Mouse (Mus musculus): ENCODE measurements at regions not wholly inside any gene's neighbourhood (a gene's known extent, or its start where the extent isn't known, plus 50 kb on each side); places are given as distances from the start of the nearest gene placed in this dataset.
A peak's percentile ranks its signal among the peaks of the same experiment; 100 is the strongest.
"Not testable (repeated sequence)": the region's sequence is repeated elsewhere in the genome, so short reads cannot be mapped to it uniquely, and the experiment has no call there.

- H3K9ac ChIP-seq: no peak overlapping the region
- H3K4me2 ChIP-seq: no peak overlapping the region
- no peaks in the 10 kb centered on the region for H3K4me1 ChIP-seq
- no peak overlapping the region for H3K27ac ChIP-seq
- no peaks in the 10 kb centered on the region for H3K36me3 ChIP-seq
- H3K27me3 ChIP-seq: no peaks in the 10 kb centered on the region
- no peak for ATAC-seq (ENCODE audit: borderline replicate concordance, extremely low read depth, low FRiP score, low TSS enrichment)
- no peak overlapping the region for H3K4me3 ChIP-seq
- H3K9me3 ChIP-seq: no peaks in the 10 kb centered on the region
Measured at GRCm38 (mm10) chr15:27063456-27063855, 168.1 kb upstream of the Fbxl7 start.

GRCm38 (mm10) chr15:27063971-27064370 is 168.6 kb upstream of the Fbxl7 start:
- Histone ChIP-seq H3K9ac (no peak overlapping the region), H3K36me3 (no peaks in the 10 kb centered on the region), H3K4me3 (no peak overlapping the region), H3K27ac (no peak overlapping the region), H3K4me1 (no peaks in the 10 kb centered on the region), H3K4me2 (no peak overlapping the region), H3K27me3 (no peaks in the 10 kb centered on the region), H3K9me3 (no peaks in the 10 kb centered on the region)
- no peak for ATAC-seq (ENCODE audit: borderline replicate concordance, extremely low read depth, low FRiP score, low TSS enrichment)
- WGBS: 73% methylated on average over 4 of the region's 4 CpGs

GRCm38 (mm10) chr15:27067691-27068090 is 172.3 kb upstream of the Fbxl7 start:
- no peaks in the 10 kb centered on the region for H3K9me3 ChIP-seq
- no peak overlapping the region for H3K4me2 ChIP-seq
- H3K36me3 ChIP-seq: no peaks in the 10 kb centered on the region
- H3K9ac ChIP-seq: no peak overlapping the region
- H3K4me1 ChIP-seq: no peaks in the 10 kb centered on the region
- H3K27me3 ChIP-seq: no peaks in the 10 kb centered on the region
- no peak overlapping the region for H3K27ac ChIP-seq
- WGBS: 34% methylated on average over 1 of the region's 1 CpGs
- H3K4me3 ChIP-seq: no peak overlapping the region
- ATAC-seq (ENCODE audit: borderline replicate concordance, extremely low read depth, low FRiP score, low TSS enrichment): no peak

GRCm38 (mm10) chr15:27077926-27078325 is 182.5 kb upstream of the Fbxl7 start:
- Histone ChIP-seq H3K36me3 (no peaks in the 10 kb centered on the region), H3K27me3 (no peaks in the 10 kb centered on the region), H3K4me1 (no peaks in the 10 kb centered on the region), H3K4me2 (no peak overlapping the region), H3K27ac (no peak overlapping the region), H3K9ac (no peak overlapping the region), H3K4me3 (no peak overlapping the region), H3K9me3 (no peaks in the 10 kb centered on the region)
- ATAC-seq (ENCODE audit: borderline replicate concordance, extremely low read depth, low FRiP score, low TSS enrichment): no peak
- WGBS: 71% methylated on average over 4 of the region's 4 CpGs

- H3K27ac ChIP-seq: no peak overlapping the region
- no peak overlapping the region for H3K9ac ChIP-seq
- H3K4me3 ChIP-seq: no peak overlapping the region
- H3K4me2 ChIP-seq: no peak overlapping the region
- H3K27me3 ChIP-seq: no peaks in the 10 kb centered on the region
- no peaks in the 10 kb centered on the region for H3K4me1 ChIP-seq
- 84% methylated on average over 5 of the region's 5 CpGs for WGBS
- no peak for ATAC-seq (ENCODE audit: borderline replicate concordance, extremely low read depth, low FRiP score, low TSS enrichment)
- no peaks in the 10 kb centered on the region for H3K9me3 ChIP-seq
- H3K36me3 ChIP-seq: no peaks in the 10 kb centered on the region
Measured at GRCm38 (mm10) chr15:27082826-27083225, 187.4 kb upstream of the Fbxl7 start.

- no peaks in the 10 kb centered on the region for H3K4me1 ChIP-seq
- H3K4me3 ChIP-seq: no peak overlapping the region
- H3K27ac ChIP-seq: no peak overlapping the region
- no peak overlapping the region for H3K4me2 ChIP-seq
- 68% methylated on average over 6 of the region's 6 CpGs for WGBS
- H3K9me3 ChIP-seq: no peaks in the 10 kb centered on the region
- no peaks in the 10 kb centered on the region for H3K36me3 ChIP-seq
- H3K9ac ChIP-seq: no peak overlapping the region
- no peaks in the 10 kb centered on the region for H3K27me3 ChIP-seq
- ATAC-seq (ENCODE audit: borderline replicate concordance, extremely low read depth, low FRiP score, low TSS enrichment): no peak
Measured at GRCm38 (mm10) chr15:27083596-27083995, 188.2 kb upstream of the Fbxl7 start.

GRCm38 (mm10) chr15:27089155-27089554 is 193.8 kb upstream of the Fbxl7 start:
- H3K27me3 ChIP-seq: no peaks in the 10 kb centered on the region
- ATAC-seq (ENCODE audit: borderline replicate concordance, extremely low read depth, low FRiP score, low TSS enrichment): no peak
- H3K9me3 ChIP-seq: no peaks in the 10 kb centered on the region
- H3K4me1 ChIP-seq: no peaks in the 10 kb centered on the region
- H3K36me3 ChIP-seq: no peaks in the 10 kb centered on the region
- WGBS: 79% methylated on average over 6 of the region's 6 CpGs
- H3K4me2 ChIP-seq: no peak overlapping the region
- no peak overlapping the region for H3K9ac ChIP-seq
- H3K4me3 ChIP-seq: no peak overlapping the region
- no peak overlapping the region for H3K27ac ChIP-seq

GRCm38 (mm10) chr15:27094102-27094501 is 198.7 kb upstream of the Fbxl7 start:
- H3K27ac ChIP-seq: no peak overlapping the region
- H3K4me1 ChIP-seq: no peaks in the 10 kb centered on the region; the same call in 1 of the 2 replicates
- WGBS: 30% methylated on average over 3 of the region's 3 CpGs
- ATAC-seq (ENCODE audit: borderline replicate concordance, extremely low read depth, low FRiP score, low TSS enrichment): peak; percentile 59; the same call in 1 of the 2 replicates
- H3K36me3 ChIP-seq: no peaks in the 10 kb centered on the region
- no peak overlapping the region for H3K9ac ChIP-seq
- H3K4me2 ChIP-seq: no peak overlapping the region
- H3K27me3 ChIP-seq: no peaks in the 10 kb centered on the region
- no peaks in the 10 kb centered on the region for H3K9me3 ChIP-seq
- no peak overlapping the region for H3K4me3 ChIP-seq

- 87% methylated on average over 9 of the region's 9 CpGs for WGBS
- no peak overlapping the region for H3K4me3 ChIP-seq
- H3K4me2 ChIP-seq: no peak overlapping the region
- no peak for ATAC-seq (ENCODE audit: borderline replicate concordance, extremely low read depth, low FRiP score, low TSS enrichment)
- no peak overlapping the region for H3K9ac ChIP-seq
- no peaks in the 10 kb centered on the region for H3K36me3 ChIP-seq
- H3K27ac ChIP-seq: no peak overlapping the region
- no peaks in the 10 kb centered on the region; the same call in 1 of the 2 replicates for H3K4me1 ChIP-seq
- H3K9me3 ChIP-seq: no peaks in the 10 kb centered on the region
- no peaks in the 10 kb centered on the region for H3K27me3 ChIP-seq
Measured at GRCm38 (mm10) chr15:27095231-27095630, 199.9 kb upstream of the Fbxl7 start.

GRCm38 (mm10) chr15:27101610-27102009 is 206.2 kb upstream of the Fbxl7 start:
- not testable (repeated sequence) for H3K4me3 ChIP-seq, H3K4me1 ChIP-seq, H3K36me3 ChIP-seq, H3K9me3 ChIP-seq, H3K4me2 ChIP-seq, H3K27me3 ChIP-seq, H3K9ac ChIP-seq, H3K27ac ChIP-seq
- ATAC-seq (ENCODE audit: borderline replicate concordance, extremely low read depth, low FRiP score, low TSS enrichment): peak; percentile 77; the same call in 1 of the 2 replicates
- WGBS: 63% methylated on average over 2 of the region's 2 CpGs

GRCm38 (mm10) chr15:27109130-27109529 is 213.8 kb upstream of the Fbxl7 start:
- H3K27me3 ChIP-seq: no peaks in the 10 kb centered on the region
- H3K27ac ChIP-seq: no peak overlapping the region
- H3K9ac ChIP-seq: no peak overlapping the region
- no peak for ATAC-seq (ENCODE audit: borderline replicate concordance, extremely low read depth, low FRiP score, low TSS enrichment)
- no peaks in the 10 kb centered on the region for H3K4me1 ChIP-seq
- 84% methylated on average over 3 of the region's 3 CpGs for WGBS
- no peak overlapping the region for H3K4me2 ChIP-seq
- no peaks in the 10 kb centered on the region for H3K36me3 ChIP-seq
- H3K9me3 ChIP-seq: no peaks in the 10 kb centered on the region
- H3K4me3 ChIP-seq: no peak overlapping the region

GRCm38 (mm10) chr15:27129697-27130096 is 234.3 kb upstream of the Fbxl7 start:
- H3K4me1 ChIP-seq: no peaks in the 10 kb centered on the region
- no peaks in the 10 kb centered on the region for H3K36me3 ChIP-seq
- H3K9me3 ChIP-seq: no peaks in the 10 kb centered on the region
- 23% methylated on average over 1 of the region's 1 CpGs for WGBS
- H3K4me3 ChIP-seq: no peak overlapping the region
- no peak overlapping the region for H3K4me2 ChIP-seq
- H3K27me3 ChIP-seq: no peaks in the 10 kb centered on the region
- no peak for ATAC-seq (ENCODE audit: borderline replicate concordance, extremely low read depth, low FRiP score, low TSS enrichment)
- no peak overlapping the region for H3K9ac ChIP-seq
- no peak overlapping the region for H3K27ac ChIP-seq

GRCm38 (mm10) chr15:27132761-27133160 is 237.4 kb upstream of the Fbxl7 start:
- no peaks in the 10 kb centered on the region for H3K9me3 ChIP-seq
- H3K27me3 ChIP-seq: no peaks in the 10 kb centered on the region
- WGBS: 78% methylated on average over 2 of the region's 2 CpGs

More at GRCm38 (mm10) chr15:27132761-27133160, 237.4 kb upstream of the Fbxl7 start:
- H3K27ac ChIP-seq: no peak overlapping the region
- no peaks in the 10 kb centered on the region for H3K36me3 ChIP-seq
- no peak overlapping the region for H3K4me2 ChIP-seq
- no peak overlapping the region for H3K4me3 ChIP-seq
- no peak for ATAC-seq (ENCODE audit: borderline replicate concordance, extremely low read depth, low FRiP score, low TSS enrichment)
- H3K4me1 ChIP-seq: no peaks in the 10 kb centered on the region
- H3K9ac ChIP-seq: no peak overlapping the region
